Mouse (Mus musculus): ENCODE results near the gene Dirc2.

DNA sequence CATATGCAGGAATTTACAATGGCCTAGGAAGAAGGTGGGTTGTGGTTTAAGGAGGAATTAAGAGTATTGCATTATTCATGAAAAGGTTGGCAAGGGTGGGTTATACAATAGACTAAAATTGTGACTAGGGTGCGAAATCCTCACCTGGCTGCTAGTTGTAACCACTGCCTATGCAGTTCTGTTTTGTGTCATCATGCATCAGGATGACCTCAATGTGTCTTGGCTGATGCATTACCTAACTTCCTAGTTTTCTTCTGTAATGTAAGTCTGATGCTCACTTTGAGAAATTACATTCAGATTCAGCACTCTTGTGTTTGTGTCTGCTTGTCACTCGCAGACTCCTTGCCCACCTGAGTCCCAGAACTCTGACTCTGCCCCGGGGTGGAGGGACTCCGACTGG, 17.3 kb downstream of the Dirc2 start:
- TF ChIP-seq FLI1 (IDR thresholded peaks at IDR 0.05; ENCODE audit: low read length) (no peak), GATA1 (IDR thresholded peaks at IDR 0.05; ENCODE audit: borderline replicate concordance, low read length) (no peak)

Measured in megakaryocyte, embryonic 14.5 days (primary cell).